Mouse (Mus musculus): Measurements from ENCODE around the gene Gm28557.
"Not testable (repeated sequence)": the region's sequence is repeated elsewhere in the genome, so short reads cannot be mapped to it uniquely, and the experiment has no call there.

Gm28557 gene

DNA sequence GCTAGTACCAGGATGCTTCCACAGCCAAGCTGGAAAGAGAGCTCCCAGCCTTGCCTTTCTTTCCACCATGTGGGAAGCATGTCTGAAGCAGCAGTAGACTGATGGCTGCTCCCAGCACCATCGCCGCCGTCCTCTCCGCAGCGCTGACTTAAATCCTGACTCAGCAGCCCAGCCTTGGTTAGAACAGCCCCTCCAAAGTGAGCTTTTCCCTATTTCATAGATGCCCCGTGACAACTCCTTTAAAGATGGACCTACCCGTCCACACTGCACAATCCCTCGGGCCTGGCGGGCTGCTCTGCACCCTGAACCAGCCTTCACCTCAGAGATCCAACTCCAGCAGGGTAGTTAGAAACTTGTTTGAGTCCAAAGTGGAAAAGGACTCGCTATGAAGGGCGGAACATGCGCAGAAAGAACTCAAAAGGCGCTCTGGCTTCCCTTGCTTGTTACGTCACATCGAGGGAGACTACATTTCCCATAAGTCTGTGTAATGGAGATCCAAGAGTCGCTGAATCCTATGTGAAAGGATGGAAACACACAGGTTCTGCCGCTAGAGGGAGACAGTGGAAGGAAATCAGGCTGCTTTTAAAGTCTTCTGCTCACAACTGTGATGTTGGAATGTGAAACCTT is at the start of gene Gm28557:
Gm28557 (minus strand) TSS at position 411 of the 627 bp plus-strand sequence.
- DNase-seq: peak; percentile 83

DNA sequence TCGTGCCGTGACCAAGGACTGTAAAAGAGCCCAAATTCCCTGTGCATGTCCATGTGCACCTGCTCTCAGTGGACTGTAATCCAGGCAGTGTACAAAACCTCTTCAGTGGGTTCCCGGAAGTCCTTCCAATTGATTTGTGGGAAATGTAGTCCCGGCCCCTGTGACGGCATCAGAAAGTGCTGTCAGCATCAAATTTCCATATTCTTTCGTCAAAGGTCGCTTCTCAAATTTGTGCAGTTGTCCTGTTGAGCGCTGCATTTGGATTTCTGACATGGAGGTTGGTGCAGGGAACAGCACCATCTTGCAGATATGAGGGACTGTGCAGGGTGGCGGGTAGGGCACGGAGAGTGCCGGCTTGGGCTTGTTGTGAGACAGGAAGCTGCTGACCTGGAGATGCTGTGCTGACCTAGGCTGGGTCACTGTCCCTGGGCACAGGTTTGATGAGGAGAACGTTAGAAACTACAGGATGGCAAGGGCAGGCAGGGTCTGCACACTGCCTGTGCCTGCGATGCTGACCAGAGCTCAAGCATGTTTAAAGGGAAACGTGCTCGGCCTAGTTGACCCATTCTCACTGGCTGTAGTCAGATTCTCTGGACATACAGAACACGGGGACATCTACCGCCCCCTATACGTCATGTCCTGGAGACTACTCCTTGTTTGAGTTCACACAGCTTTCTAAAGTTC is 19.8 kb upstream of the Gm28557 start:
- peak; percentile 72 for DNase-seq

DNA sequence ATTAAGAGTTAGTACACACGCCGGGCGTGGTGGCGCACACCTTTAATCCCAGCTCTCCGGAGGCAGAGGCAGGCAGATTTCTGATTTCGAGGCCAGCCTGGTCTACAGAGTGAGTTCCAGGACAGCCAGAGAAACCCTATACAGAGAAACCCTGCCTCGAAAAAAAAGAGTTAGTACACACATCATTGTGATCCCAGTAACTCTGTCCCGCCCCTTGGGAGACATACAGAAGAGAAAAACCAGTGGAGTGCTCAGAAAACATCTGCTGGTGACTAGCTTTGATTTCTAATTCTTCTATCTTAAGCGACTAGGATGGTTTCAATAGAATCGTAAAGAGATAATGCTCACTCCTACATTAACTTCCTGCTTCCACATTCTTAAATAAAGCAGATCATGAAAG is 19.1 kb upstream of the Gm28557 start:
- DNase-seq: not testable (repeated sequence)

DNA sequence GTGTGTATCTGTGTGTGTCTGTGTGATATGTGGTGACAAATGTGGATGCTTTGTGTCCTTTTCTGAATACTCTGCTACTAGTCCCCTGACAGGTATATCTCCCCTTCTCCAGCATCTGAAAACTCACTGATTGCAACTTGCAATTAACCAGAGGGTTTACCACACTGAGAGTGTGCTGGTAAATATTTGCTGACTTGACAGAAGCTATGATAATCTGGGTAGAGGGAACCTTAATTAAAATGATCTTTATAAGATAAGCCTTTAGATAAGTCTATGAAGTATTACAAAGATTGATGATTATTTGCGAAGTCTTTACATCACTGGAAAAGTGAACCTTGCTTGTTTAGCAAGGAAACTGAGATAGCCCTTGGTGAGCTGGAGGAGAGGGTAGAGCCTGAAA is 16.1 kb upstream of the Gm28557 start:
- DNase-seq: no peak

DNA sequence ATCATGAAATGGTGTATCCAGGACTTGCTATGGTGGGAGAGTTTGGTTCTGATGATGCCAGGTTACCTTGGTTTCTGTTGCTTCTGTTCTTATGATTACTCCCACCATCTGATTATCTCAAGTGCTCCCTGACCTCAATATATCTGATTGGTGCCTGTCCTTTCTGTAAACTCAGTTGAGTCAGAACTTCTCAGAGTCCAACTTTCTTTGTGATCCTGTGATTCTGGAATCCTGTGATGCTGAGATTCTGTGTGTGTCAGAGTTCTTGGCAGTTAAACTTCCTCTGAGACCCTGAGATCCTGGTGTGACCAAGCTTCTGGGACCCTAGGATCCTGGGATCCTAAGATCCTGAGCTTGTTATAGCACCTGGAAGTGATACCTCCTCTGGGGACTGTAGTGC is 13.0 kb upstream of the Gm28557 start, which contains the start of gene Zfp759:
Zfp759 (plus strand) TSS at position 301 of the 400 bp plus-strand sequence.
- not testable (repeated sequence) for DNase-seq

GRCm38 (mm10) chr13:67116163-67116562 is 7.8 kb upstream of the Gm28557 start, which contains the start of gene Rslcan18:
Gene Rslcan18 (minus strand): TSS chr13:67116263.
- not testable (repeated sequence) for DNase-seq

DNA sequence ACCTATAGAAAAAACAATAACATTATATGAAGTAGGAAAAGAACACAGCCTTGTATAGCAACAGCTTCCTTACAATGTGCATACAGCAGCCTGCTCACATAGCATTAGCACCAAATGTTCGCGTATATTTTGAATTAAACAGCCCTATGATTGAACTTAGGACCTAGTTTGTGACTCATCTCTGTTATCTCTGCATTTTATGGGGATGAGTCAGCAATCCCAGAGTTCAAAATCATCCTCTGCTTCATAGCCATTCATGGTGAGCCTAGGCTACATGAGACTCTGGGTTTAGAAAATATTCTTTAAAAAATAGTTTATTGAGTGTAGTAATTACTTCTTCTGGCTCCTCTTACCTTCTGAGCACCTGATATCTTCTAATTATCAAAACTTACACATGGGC is 4.9 kb upstream of the Gm28557 start:
- DNase-seq: no peak

DNA sequence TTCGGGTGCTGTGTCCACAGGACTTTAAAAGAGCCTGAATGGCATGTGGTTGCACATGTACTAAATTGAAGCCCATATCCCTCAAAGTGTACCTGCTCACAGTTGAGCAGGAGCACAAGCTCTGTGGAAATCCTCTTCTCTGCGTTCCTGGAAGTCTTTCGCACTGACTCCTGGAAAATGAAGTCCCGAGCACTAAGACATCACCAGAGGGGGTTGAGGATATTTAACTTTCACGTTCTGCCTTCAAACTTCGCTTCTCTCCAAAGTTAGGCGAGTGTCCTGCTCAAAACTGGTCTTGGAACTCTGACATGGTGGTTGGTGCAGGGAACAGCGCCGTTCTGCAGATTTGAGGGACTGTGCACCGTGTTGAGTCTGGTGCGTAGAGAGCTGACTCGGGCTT is 3.7 kb upstream of the Gm28557 start:
- no peak for DNase-seq

DNA sequence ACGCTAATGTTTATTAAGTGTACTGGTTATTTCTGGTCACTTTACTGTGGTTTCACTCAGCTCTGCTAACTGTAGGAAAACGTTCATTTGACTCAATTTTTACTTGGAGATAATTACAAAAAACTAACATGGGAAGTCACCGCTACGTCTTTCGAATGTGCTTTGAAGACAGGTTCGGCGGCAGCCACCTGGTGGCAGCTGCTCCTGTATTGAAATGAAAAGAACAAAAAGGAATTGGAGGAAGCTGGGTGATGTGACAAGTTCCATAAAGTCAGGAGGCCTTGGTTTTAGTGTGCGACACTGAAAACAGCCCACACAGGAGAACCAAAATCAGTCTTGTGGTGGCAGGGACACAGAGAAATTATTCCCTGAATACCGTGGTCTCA is 410 bp upstream of the Gm28557 start:
- DNase-seq: peak; percentile 36

DNA sequence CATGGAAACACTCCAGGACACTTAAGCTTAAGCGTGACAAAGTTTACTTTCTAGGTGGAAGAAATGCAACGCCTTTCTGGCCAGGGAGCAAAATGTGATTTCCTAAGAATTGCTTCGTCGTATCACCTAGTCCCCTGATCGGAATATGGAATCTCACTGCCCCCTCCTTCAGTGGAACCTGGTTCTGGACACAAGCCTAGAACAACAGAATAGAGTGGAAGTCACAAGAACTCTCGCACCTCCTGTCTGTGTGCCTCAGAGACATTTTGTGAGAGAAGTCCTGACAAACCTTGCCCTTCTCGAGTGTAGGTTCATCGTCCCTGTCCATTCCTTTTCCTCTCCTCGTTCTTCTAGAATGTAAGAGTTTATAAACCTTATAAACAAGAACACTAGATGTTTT is 723 bp downstream of the Gm28557 start:
- DNase-seq: no peak

DNA sequence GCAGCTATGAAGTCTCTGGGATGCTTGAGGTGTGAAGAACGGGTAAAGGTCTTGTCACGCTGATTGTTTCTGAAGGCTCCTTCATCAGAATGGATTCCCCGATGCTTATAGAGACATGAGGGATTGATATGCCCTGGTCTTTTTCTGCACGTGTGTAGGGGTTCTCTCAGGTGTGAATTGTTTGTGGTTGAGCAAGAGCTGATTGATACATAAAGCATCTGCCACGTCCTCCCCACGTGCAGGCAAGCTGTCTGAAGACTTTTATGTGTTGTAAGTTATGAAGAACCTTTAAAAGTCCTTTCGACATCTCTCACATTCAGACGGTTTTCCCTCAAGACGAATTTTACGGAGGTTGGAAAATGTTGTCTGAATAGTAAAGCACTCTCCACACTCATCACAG is 10.5 kb downstream of the Gm28557 start, which contains the start of gene Zfp708:
Zfp708 (minus strand) TSS at position 101 of the 400 bp plus-strand sequence.
- no peak for DNase-seq

DNA sequence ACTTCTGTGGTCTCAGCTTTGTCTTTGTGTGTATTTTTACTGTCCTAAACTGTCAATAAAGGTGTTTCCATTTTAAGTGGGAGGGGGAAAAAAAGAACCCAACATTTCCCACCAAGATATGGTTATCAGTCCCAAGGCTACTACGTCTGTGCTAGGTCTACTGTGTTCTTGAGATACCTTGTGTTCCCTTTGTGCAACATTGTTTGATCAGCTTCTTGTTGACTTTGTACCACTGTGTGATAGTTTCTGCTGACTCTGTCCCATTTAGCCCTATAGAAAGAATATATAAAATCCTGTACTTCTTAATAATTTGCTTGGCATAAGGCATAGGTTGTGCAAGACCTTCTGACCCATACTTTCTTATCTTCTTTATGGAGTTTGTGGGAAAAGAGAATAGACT is 18.2 kb downstream of the Gm28557 start:
- no peak for DNase-seq

- no peak for DNase-seq
Observed at GRCm38 (mm10) chr13:67081946-67082345, 26.5 kb downstream of the Gm28557 start.

DNA sequence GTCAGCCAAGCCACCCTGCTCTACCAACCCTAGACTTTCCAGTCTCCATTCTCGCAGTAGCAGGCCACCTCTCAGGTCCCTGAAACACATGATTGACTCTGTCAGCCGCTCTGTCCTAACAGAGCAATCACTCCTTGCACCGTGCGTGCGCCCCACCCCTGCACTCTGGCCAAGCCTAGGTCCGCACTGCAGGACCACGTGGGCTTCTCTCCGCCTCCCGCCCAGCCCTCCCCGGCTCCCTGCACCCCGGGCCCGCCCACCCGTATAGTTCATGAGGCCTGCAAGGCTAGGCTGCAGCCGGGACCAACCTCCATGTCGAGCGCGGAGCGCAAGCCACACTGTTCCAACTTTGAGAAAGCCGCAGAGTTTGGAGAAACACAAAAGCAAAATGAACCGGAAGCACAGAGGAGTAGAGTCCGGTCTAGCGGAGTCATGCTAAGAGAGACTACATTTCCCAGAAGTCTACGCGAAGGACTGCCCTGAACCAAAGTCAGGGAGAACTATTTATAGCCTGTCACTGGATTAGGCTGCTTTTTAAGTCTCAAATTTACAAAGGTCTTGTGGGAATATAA is 27.2 kb downstream of the Gm28557 start:
- peak; percentile 58 for DNase-seq

GRCm38 (mm10) chr13:67077244-67077643 is 31.2 kb downstream of the Gm28557 start:
- DNase-seq: no peak

DNA sequence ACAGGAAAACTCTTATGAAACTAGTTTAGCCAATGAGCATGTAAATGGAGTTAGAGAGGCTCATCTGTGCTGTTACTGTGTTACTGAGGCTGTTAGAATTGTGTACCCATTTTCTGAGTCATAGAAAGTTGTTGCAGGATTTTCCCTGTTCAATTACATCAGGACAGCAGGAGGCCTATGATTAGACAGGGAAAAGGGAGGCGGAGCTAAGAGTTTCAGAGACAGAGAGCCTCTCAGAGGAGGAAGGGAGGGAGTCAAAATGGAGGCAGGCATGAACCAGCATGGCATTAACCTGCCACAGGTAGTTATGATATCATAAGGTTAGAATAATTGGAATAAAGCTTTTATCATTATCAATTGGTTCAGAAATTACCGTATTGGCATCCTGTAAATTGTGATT is 35.6 kb downstream of the Gm28557 start:
- DNase-seq: no peak

- no peak for DNase-seq
Observed at GRCm38 (mm10) chr13:67065386-67065785, 43.0 kb downstream of the Gm28557 start.

DNA sequence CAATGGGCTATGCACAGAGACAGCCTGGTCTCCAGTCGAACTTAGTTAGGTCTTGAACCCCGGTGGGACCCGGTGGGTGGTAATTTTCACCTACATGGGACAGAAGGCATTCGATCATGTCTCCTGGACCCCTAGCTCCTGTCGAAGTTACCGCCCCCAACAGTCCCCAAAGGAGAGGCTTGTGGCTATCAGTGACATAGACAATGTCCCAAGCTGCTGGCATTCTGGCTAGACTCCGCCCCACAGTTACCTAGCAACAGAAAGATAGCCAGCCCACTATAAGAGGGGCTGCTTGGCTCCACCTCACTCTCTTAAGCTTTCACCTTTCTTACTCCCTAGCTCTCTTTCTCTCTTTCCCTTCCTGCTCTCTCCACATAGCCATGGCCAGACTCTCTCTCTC is 46.0 kb downstream of the Gm28557 start:
- DNase-seq: no peak

DNA sequence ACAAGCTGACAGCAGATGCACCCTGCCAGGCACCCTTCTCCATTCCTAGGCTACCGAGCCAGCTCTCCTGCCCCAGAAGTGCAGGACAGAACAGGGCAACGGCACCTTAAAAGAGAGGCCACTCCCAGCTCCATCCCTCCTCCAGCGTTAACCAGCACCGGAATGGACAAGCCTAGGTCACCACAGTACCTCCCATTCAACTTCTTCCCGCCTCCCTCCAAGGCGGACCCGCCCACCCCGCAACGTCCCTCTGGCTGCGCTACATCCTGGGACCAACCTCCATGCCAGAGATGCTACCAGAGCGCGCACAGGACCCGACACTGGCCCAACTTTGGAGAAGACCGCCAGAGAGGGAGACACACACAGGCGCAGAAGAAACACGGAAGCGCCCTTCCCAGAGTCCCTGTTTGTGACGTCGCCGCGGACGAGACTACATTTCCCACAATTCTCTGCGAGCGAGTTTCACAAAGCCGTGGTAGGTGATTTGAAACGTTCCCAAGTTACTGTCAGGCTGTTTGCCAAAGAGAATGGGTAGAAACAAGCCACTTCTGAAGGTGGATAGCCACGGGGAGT is 47.5 kb downstream of the Gm28557 start, which contains the start of gene Zfp712:
Zfp712 (minus strand) TSS at position 385 of the 573 bp plus-strand sequence.
- peak; percentile 85 for DNase-seq

DNA sequence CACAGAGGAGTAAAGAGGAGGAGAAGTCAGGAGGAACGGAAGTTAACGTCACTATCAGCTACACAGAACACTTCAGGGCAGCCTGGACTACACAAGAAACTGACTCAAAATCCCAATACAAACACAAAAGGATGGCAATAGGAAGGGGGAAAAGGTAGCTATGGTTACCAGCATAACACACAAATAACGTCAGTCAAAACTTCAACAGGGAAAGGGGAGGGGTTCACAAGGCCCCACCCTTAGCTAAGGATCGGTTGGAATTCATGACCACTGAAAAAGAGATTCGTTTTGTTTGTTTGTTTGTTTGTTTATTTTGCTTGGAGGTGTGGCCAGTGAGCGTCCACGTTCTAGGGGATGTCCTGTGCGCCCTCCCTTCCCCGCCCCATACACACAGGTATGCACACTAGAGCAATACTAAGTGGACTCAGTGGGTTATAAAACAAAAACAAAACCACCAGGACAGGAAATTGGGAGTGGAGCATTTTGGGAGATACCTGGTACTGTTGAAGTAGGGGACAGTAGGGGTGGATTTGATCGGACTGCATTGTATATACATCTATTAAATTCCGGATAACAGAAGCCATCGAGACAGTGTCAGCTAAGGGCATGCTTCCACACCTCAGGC is 48.1 kb downstream of the Gm28557 start:
- DNase-seq: no peak
